Mouse (Mus musculus): Measurements from ENCODE around the gene Metrn.

Metrn gene

GRCm38 (mm10) chr17:25796951-25797369 lies at the start of gene Metrn:
Metrn (minus strand) TSS chr17:25797136.
- DNase-seq (ENCODE audit: low read depth in 1 of 2, low spot score in 2 of 2) = peak; percentile 55 to 65

- DNase-seq (ENCODE audit: low read depth in 1 of 2, low spot score in 2 of 2) = peak; percentile 74 to 84
Measured at GRCm38 (mm10) chr17:25844396-25844901, 47.5 kb upstream of the Metrn start, which contains the start of gene Rhot2. Rhot2 (minus strand) TSS chr17:25844851.

DNA sequence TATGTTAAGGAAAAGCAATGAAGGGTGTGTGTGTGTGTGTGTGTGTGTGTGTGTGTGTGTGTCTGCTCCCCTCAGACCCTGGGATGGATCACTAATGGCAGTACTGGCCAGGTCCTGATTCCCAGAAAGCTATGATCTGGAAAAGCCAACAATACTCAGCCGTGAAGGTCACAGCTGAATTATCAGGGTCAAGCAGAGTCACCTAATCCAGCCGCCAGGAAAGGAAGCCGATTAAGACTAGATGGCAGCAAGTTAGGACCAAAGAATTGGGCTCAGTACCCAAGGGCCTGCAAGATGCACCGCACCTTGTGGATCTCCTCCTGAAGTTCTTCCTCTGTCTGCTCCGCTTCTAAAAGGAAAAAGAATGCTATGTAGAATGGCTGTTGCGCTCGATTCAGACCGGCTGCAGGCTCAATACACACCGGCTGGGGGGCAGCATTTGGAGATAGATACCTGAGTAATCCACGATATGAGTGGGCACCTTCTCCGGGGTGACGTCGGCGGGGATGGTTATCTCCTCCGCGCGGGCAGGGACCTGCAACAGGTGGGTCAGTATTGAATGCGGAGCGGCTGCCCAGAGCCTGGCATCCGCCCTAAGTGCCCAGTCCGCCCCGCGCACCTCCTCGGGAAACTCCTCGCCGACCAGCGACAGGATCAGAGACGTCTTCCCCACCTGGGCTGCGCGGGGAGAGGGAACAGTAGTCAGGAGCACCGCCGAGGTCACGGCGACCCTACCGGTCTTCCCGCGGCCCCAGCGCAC lies 46.9 kb upstream of the Metrn start:
- DNase-seq (ENCODE audit: low read depth in 1 of 2, low spot score in 2 of 2) = no peak

- no peak for DNase-seq (ENCODE audit: low read depth in 1 of 2, low spot score in 2 of 2)
Measured at GRCm38 (mm10) chr17:25843122-25843521, 46.2 kb upstream of the Metrn start.

- no peak for DNase-seq (ENCODE audit: low read depth in 1 of 2, low spot score in 2 of 2)
Measured at GRCm38 (mm10) chr17:25842509-25842908, 45.6 kb upstream of the Metrn start.

DNA sequence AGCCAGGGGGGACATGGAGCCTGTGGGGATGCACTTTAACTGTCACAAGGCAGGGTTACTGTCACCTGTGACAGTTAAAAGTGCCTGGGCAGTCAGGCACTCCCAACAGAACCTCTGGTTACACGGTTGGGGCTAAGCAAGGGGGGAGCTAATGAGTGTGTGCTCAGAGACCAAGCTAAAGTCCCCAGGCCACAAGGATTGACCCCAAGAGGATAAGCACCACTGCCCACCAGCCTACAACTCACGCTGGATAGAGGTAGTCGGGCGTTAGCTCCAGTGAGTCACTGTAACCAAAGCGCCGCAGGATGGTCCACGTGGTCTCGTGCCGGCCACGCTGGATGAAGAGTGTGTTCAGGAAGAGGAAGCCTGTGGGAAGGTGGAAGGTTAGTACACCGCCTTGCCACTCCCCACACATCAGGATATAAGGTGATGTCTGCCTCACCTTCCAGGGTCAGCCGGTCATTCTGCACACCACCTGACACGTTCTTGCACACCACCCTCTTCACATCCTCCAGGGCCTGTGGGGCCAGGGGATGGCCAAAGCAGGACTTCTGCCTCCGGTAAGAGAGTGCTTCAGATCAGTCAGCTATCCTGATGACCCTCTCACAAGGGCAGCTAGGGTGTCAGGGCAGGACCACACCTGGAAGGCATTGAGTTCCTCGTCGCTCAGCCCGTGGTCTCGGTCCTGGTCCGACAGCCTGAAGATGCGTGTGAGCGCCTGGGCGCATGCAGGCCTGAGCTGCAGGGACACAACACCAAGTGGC lies 44.4 kb upstream of the Metrn start, which contains the start of gene Gm20683:
TSS of gene Gm20683 (minus strand) at position 647 of the 764 bp plus-strand sequence.
- DNase-seq (ENCODE audit: low read depth in 1 of 2, low spot score in 2 of 2) = no peak

DNA sequence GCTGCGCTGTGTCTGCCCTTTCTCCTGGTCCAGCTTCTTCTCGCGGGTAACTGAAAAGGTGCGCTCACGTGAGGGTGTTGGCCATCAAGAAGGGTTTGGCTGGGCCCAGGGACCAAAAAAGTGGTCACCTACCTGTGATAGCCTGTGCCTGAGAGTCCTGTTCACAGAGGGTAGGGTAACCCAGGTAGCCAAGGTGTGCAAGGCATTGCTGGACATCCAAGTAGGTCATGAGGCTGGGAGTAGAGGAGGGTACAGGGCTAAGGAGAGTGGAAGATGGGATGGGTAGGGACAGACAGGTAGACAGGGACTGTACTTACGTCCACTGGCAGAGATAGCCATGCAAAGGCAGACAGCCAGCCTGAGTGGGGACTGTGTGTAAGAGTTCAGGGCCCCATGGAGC lies 43.6 kb upstream of the Metrn start:
- DNase-seq (ENCODE audit: low read depth in 1 of 2, low spot score in 2 of 2) = no peak

DNA sequence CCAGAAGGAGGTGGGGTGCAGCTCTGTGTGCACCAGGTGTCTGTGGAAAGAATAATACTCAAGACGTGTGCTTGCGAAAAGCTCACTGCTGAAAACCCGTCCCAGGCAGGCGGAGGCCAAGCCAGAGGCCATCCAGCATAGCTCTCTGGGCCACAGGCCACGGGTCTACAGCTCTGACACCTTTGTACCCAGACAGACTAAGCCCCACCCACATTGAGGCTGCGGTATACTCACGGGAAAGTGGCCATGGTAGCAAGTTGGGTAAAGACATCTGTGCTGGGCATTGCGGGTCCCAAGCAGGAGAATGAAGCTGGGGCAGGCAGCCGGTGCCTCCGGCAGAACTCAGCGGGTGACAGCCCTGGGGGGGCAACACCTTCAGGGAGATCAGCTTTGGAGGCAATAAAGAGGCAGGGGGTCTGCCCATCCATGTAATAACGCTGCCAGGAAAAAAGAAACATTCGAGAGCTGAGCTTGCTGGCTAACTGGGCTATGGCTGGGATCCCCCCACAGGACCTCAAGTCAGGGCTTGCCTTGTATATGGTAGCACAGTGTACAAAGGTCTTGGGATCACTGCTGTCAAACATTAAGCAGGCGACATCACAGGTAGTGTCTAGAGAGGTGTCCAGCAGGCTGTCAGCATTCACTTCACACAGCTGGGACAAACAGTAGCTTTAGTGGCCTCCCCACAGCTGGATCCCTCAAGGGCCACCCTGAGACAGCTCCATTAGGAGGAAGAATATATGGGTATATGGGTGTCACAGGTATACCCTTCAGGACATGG lies 42.7 kb upstream of the Metrn start:
- no peak for DNase-seq (ENCODE audit: low read depth in 1 of 2, low spot score in 2 of 2)

- DNase-seq (ENCODE audit: low read depth in 1 of 2, low spot score in 2 of 2) = no peak
Measured at GRCm38 (mm10) chr17:25838904-25839303, 42.0 kb upstream of the Metrn start.

DNA sequence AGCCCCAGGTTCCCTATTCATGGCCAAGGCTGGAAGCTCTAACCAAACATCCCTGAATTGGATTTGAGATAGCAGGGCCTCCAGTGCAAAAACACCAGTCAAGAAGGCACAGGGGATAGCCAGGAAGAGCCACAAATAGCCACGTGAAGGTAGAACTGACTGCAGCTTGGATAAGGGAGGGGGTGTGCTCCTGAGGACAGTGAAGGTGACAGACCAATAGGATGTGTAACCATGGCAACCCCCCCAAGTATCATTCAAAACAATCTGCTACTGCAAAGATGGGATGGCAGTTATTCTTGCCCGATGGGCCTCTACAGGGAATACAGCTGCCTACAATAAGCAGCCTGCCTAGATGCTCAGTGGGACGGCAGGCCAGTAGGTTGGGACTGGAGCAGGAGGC lies 40.6 kb upstream of the Metrn start:
- no peak for DNase-seq (ENCODE audit: low read depth in 1 of 2, low spot score in 2 of 2)

DNA sequence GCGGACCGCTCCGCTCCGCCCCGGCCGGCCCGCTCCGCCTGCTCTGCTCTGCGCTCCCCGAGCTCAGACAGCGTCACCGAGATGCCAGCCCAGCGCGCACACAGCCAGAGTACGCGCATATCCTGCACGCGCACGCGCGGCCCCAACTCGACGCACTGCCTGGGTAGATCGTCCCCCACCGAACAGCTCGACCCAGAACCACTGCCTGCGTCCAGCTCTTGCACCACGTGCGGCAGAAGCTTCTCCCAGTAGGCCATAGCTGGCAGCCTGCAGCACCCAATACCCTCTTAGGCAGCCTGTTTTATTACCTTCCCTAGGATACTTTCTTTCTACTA lies 40.1 kb upstream of the Metrn start, which contains the start of gene Rhbdl1:
TSS of gene Rhbdl1 (minus strand) at position 220 of the 335 bp plus-strand sequence.
- DNase-seq (ENCODE audit: low read depth in 1 of 2, low spot score in 2 of 2) = no peak

DNA sequence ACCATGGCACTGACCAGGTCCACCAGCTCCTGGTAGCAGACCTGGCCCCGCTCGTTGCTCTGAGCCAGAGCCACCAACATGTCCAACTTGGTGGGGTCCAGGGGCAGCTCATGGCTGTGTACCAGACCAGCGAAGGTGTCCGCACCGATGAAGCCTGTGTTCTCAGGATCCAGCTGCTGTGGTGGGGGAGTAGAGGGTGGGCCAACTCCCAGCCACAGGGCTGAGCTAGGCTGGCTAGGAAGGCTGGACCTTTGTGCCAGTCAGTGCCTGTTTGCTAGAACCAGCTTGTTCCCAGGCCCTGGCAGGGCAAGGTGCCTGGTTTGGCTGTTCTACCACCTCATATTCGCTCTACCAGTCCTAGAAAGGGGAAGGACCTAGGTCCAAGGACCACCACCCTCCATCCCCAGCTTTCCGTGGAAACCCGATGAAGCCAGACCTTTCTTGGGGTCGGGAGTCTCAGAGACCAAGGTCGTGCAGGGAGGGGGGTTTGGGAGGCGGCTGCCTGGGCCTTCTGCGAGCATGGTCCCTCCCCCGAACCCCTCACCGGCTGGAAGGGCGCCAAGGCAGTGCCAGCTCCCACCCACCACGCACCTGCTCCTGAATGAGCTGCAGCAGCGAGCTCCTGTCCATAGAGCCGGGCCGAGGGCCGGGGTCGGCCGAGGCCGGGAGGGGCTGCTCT lies 39.6 kb upstream of the Metrn start:
- no peak for DNase-seq (ENCODE audit: low read depth in 1 of 2, low spot score in 2 of 2)

DNA sequence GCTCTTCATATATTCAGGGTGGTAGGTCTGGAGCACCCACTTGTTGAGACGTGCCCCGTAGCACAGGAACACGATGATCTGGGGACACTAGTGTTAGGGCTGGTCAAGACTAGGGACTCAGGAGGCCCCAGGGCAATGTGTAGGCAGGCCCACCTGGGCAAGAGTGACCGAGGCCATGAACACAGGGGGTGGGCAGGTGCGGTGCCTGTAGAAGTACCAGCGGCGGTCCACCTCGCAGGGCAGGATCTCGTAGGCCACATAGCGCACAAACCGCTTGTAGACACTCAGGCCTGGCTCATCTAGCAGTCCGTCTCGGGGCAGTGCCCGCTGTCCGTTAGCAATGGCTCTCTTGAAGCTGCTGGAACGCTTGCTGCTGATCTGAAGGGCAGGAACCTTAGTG lies 38.9 kb upstream of the Metrn start:
- DNase-seq (ENCODE audit: low read depth in 1 of 2, low spot score in 2 of 2) = no peak

DNA sequence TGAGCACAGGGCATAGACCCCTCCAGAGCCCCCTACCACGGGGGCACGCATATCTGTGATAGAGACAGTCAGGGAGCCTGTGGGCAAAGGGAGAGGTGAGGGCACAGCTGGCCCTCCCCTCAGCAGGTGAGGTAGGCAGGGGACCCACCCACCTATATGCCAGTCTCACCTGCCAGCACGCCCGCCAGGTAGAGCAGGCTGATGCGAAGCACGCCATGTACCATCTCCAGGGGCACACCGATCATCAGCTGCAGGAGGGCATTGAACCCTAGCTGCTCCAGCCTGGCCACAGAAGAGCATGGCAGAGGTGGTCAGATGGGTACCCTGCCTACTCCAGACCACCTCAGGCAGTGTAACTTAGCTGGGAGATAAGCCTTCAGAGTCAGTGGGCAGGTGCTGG lies 38.4 kb upstream of the Metrn start:
- DNase-seq (ENCODE audit: low read depth in 1 of 2, low spot score in 2 of 2) = no peak

GRCm38 (mm10) chr17:25834595-25835222 lies 37.8 kb upstream of the Metrn start:
- no peak for DNase-seq (ENCODE audit: low read depth in 1 of 2, low spot score in 2 of 2)

DNA sequence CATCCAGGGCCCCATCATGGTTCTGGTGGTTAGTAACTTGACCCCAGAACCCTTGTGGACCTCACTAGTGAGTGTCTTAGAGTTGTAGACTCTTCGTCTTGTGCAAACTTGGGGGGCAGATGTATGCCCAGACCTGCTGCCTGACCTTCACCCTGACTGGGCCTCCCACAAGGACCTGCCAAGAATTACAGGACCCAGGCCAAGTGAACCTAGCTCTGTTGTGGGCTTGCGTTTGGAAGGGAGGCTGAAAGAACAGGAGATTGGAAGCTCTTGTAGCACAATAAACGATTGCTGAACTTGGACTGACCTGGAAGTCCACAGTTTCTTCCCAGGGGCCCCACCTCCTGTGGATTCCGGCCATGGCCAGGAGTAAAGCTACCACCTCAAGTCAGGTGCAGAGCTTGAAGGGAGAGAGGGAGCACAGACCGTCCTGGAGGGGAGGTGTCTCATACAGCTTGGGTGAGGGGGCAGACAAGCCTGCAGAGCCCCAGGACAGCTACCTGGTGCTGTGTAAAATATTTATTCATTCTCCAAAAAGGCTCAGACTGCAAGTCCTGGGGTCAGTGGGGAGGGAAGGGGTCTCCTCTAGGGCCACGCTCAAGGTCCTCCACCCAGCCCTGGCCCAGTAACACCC lies 37.1 kb upstream of the Metrn start:
- no peak for DNase-seq (ENCODE audit: low read depth in 1 of 2, low spot score in 2 of 2)

- peak in 1 of 2 experiments; percentile 65 for DNase-seq (ENCODE audit: low read depth in 1 of 2, low spot score in 2 of 2)
Measured at GRCm38 (mm10) chr17:25833291-25833663, 36.3 kb upstream of the Metrn start, which contains the start of gene Stub1. Stub1 (minus strand) TSS chr17:25833404.

GRCm38 (mm10) chr17:25832436-25833290 lies 35.7 kb upstream of the Metrn start:
- peak; percentile 94 to 98 for DNase-seq (ENCODE audit: low read depth in 1 of 2, low spot score in 2 of 2)

All from monocyte, adult 2 months (primary cell).